Mouse (Mus musculus) forebrain, embryonic 13.5 days (tissue): ENCODE data around the gene Rreb1. TPM values are rescaled to one million over a fixed set of nuclear protein-coding genes. Genes with fewer than 3 reads are reported as not detected.

Experiments used
- ATAC-seq: fragments of 200-750 bp; cut with Nextera tagmentation; 2 replicates; pipeline ENCODE4 v1.8.0; 2017
- H3K27ac ChIP-seq: fragments of 300-500 bp; sonication (generic); 2 replicates; pipeline ENCODE4 v1.5.1; 2015; ENCODE audit warnings: inconsistent platforms, mild to moderate bottlenecking, moderate library complexity
- H3K27me3 ChIP-seq: fragments of 300-500 bp; sonication (generic); 2 replicates; pipeline ENCODE4 v1.6.1; 2015; ENCODE audit warnings: mild to moderate bottlenecking, inconsistent platforms
- H3K36me3 ChIP-seq: fragments of 300-500 bp; sonication (generic); 2 replicates; pipeline ENCODE4 v1.6.1; 2015; ENCODE audit warnings: mild to moderate bottlenecking, inconsistent platforms; ENCODE audit not compliant: poor library complexity, severe bottlenecking
- H3K4me1 ChIP-seq: fragments of 300-500 bp; sonication (generic); 2 replicates; pipeline ENCODE4 v1.6.1; 2015; ENCODE audit warnings: inconsistent platforms
- H3K4me2 ChIP-seq: fragments of 300-500 bp; sonication (generic); 2 replicates; pipeline ENCODE4 v1.6.1; 2015; ENCODE audit warnings: inconsistent platforms, mild to moderate bottlenecking, moderate library complexity
- H3K4me3 ChIP-seq: fragments of 300-500 bp; sonication (generic); 2 replicates; pipeline ENCODE4 v1.5.1; 2015; ENCODE audit warnings: mild to moderate bottlenecking, inconsistent platforms
- H3K9ac ChIP-seq: fragments of 300-500 bp; sonication (generic); 2 replicates; pipeline ENCODE4 v1.6.1; 2015; ENCODE audit warnings: mild to moderate bottlenecking, inconsistent platforms
- H3K9me3 ChIP-seq: fragments of 300-500 bp; sonication (generic); replicated peaks from 2 replicates; pipeline ENCODE4 v1.6.1; 2016; ENCODE audit warnings: inconsistent platforms
- WGBS: fragments of 180-500 bp; shearing (Covaris S2); methylation state at CpG from one replicate; pipeline ENCODE4 v1.1.7; 2015; 5-methylcytosine and 5-hydroxymethylcytosine counted together
- polyA plus RNA-seq: library from polyadenylated mRNA; unstranded; fragments of >200 nt; fragmentation: Nextera tagmentation; extraction: Ambion mirVana; gene quantifications from 2 replicates; pipeline ENCODE4 v1.2.1, GENCODE M21; 2015

Rreb1 gene
- polyA plus RNA-seq, 1 experiment from 2014 or later = 1.7 TPM

GRCm38 (mm10) chr13:37847601-37848358 is 69.6 kb downstream of the Rreb1 start:
- Histone ChIP-seq H3K4me1 (no peaks in the 10 kb centered on the region), H3K27me3 (no peaks in the 10 kb centered on the region), H3K4me2 (no peak overlapping the region), H3K27ac (no peak overlapping the region), H3K4me3 (no peak overlapping the region), H3K9me3 (no peaks in the 10 kb centered on the region), H3K36me3 (no peaks in the 10 kb centered on the region), H3K9ac (no peak overlapping the region)
- no peak for ATAC-seq
- 62% methylated on average over 16 of the region's 17 CpGs for WGBS

GRCm38 (mm10) chr13:37848438-37848837 is 70.2 kb downstream of the Rreb1 start:
- no peaks in the 10 kb centered on the region for H3K9me3 ChIP-seq
- WGBS = 70% methylated on average over 5 of the region's 5 CpGs

GRCm38 (mm10) chr13:37851617-37852016 is 73.4 kb downstream of the Rreb1 start:
- H3K9ac ChIP-seq = no peak overlapping the region
- peaks cover 7% of the 10 kb centered on the region; the same call in 1 of the 2 replicates for H3K27me3 ChIP-seq
- H3K27ac ChIP-seq = no peak overlapping the region
- H3K4me2 ChIP-seq = no peak overlapping the region
- H3K4me3 ChIP-seq = no peak overlapping the region
- H3K4me1 ChIP-seq = peaks cover 11% of the 10 kb centered on the region
- no peaks in the 10 kb centered on the region for H3K9me3 ChIP-seq
- no peaks in the 10 kb centered on the region for H3K36me3 ChIP-seq
- no peak for ATAC-seq
- WGBS = 91% methylated on average over 5 of the region's 5 CpGs

More at GRCm38 (mm10) chr13:37848438-37848837, 70.2 kb downstream of the Rreb1 start:
- no peak overlapping the region for H3K27ac ChIP-seq
- H3K4me1 ChIP-seq = no peaks in the 10 kb centered on the region
- H3K9ac ChIP-seq = no peak overlapping the region
- H3K27me3 ChIP-seq = no peaks in the 10 kb centered on the region
- no peaks in the 10 kb centered on the region for H3K36me3 ChIP-seq
- no peak overlapping the region for H3K4me2 ChIP-seq
- no peak overlapping the region for H3K4me3 ChIP-seq
- no peak for ATAC-seq

DNA sequence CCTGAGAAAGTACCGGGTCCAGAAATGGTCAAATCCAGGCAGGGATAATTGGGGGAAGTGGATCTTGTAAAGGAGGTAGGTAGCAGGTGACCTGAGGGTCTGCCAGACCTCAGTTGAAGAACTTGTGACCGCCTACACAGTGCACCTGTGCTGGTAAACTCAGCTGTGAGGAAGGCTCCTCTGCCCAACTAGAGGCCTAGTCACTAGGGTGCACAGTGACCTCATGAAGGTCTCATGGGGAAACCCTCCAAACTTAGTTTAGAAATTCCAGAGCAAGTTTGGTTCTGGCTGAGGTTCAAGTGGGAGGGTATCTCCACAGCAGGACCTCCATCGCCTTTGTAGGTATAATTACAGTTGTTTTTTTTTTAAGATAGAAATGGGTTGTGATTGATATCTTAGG is 74.7 kb downstream of the Rreb1 start:
- H3K9ac ChIP-seq = no peak overlapping the region
- WGBS = 84% methylated on average over 3 of the region's 3 CpGs
- H3K4me2 ChIP-seq = no peak overlapping the region
- H3K9me3 ChIP-seq = no peaks in the 10 kb centered on the region
- ATAC-seq = no peak
- no peak overlapping the region for H3K27ac ChIP-seq
- H3K27me3 ChIP-seq = peaks cover 8% of the 10 kb centered on the region; the same call in 1 of the 2 replicates
- no peaks in the 10 kb centered on the region for H3K36me3 ChIP-seq
- peaks cover 15% of the 10 kb centered on the region for H3K4me1 ChIP-seq
- no peak overlapping the region for H3K4me3 ChIP-seq

DNA sequence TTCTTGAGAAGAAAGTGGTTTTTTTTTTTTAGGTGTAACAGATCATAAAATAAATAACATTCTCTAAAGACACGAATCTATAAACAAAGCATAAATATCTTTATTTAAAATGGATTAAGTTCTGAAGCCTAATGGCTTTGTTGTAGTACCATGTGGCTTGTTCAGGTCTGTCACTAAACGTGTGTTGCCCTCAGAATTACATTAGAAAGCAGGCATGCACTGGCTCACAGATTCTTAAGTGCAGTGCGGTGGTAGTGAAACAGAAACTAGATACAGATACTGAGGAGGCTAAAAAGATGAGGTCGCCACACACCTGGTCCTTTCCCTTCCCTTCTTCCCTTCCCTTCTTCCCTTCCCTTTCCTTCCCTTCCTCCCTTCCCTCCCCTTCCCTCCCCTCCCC is 75.2 kb downstream of the Rreb1 start:
- Histone ChIP-seq H3K4me3 (no peak overlapping the region), H3K27ac (no peak overlapping the region), H3K9ac (no peak overlapping the region), H3K27me3 (peaks cover 8% of the 10 kb centered on the region; the same call in 1 of the 2 replicates), H3K4me2 (no peak overlapping the region), H3K9me3 (no peaks in the 10 kb centered on the region), H3K36me3 (no peaks in the 10 kb centered on the region), H3K4me1 (peaks cover 21% of the 10 kb centered on the region)
- ATAC-seq = no peak
- 65% methylated on average over 4 of the region's 4 CpGs for WGBS

GRCm38 (mm10) chr13:37854031-37854431 is 75.8 kb downstream of the Rreb1 start:
- WGBS = 4% methylated on average over 14 of the region's 14 CpGs
- ATAC-seq = no peak
- Histone ChIP-seq H3K27me3 (peaks cover 11% of the 10 kb centered on the region; the same call in 1 of the 2 replicates), H3K27ac (no peak overlapping the region), H3K4me1 (peaks cover 25% of the 10 kb centered on the region), H3K36me3 (no peaks in the 10 kb centered on the region), H3K9ac (0 out of 2 replicates have a peak overlapping the region, but pooled peaks have one; percentile 16), H3K4me2 (peak overlapping the region; percentile 43), H3K9me3 (no peaks in the 10 kb centered on the region), H3K4me3 (no peak overlapping the region)

DNA sequence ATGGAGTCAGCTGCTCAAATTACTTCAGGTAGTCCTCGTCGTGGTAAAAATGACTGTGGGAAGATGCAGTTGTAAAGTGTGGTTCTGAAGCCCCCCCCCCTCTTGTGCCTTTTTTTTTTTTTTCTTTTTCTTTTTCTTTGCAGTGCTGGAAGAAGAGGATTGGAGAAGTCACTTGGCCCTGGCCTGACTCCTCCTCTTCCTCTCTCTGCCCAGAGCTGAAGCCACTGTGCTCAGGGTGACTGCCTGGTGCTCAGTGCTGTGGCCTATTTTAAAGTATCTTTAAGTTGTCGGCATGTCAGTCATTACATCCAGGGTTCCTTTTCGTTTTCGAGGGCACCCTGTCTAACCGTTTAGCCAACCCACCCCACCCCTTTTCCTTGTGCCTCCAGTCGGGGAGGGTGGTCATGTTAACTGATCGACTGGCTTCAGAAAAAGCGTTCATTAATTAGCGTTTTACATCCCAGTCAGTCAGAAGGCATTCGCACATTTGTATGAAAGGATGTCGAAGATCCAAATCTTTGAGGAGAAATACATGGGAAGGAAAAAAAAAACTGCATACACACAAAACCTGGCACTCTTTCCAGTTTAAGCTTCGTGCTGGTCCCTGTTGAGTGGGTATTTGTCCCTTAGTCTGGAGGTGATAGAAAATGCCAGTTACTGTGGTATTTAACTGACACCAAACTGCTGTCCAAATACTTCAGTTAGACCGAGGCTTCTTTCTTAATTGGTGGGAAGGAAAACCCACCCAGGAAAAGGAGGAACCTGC is 76.4 kb downstream of the Rreb1 start:
- H3K27ac ChIP-seq = no peak overlapping the region
- peak overlapping the region; percentile 43 for H3K4me2 ChIP-seq
- 0 out of 2 replicates have a peak overlapping the region, but pooled peaks have one; percentile 16 for H3K9ac ChIP-seq
- no peak for ATAC-seq
- H3K4me1 ChIP-seq = peaks cover 25% of the 10 kb centered on the region
- no peaks in the 10 kb centered on the region for H3K9me3 ChIP-seq
- H3K36me3 ChIP-seq = no peaks in the 10 kb centered on the region
- H3K4me3 ChIP-seq = no peak overlapping the region
- 9% methylated on average over 14 of the region's 14 CpGs for WGBS
- H3K27me3 ChIP-seq = peaks cover 14% of the 10 kb centered on the region; the same call in 1 of the 2 replicates

- Histone ChIP-seq H3K4me3 (no peak overlapping the region), H3K4me1 (peaks cover 25% of the 10 kb centered on the region), H3K4me2 (no peak overlapping the region), H3K27ac (no peak overlapping the region), H3K27me3 (peaks cover 14% of the 10 kb centered on the region; the same call in 1 of the 2 replicates), H3K9ac (no peak overlapping the region), H3K36me3 (no peaks in the 10 kb centered on the region), H3K9me3 (no peaks in the 10 kb centered on the region)
- no peak for ATAC-seq
- WGBS = 49% methylated on average over 3 of the region's 3 CpGs
Measured at GRCm38 (mm10) chr13:37855221-37855757, 77.1 kb downstream of the Rreb1 start.

DNA sequence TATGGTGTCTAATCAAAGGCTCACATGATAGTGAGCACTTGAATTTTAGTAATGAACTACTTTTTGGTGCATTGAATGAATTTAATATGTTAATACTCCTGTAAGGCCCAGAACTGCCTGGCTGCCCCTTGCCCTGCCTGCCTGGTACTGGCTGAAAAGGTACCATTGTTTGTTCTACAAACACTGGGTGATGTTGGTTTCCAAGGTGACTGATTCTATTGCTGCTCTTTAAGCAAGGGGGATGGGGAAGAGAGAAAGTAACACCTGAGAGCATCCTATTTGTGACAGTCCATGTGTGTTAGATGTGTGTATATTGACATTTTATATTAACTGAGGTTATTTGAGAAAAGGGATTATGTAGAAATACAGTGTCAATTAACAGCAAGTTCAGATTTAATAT is 77.6 kb downstream of the Rreb1 start:
- no peaks in the 10 kb centered on the region for H3K9me3 ChIP-seq
- H3K36me3 ChIP-seq = no peaks in the 10 kb centered on the region
- H3K27ac ChIP-seq = no peak overlapping the region
- peaks cover 25% of the 10 kb centered on the region for H3K4me1 ChIP-seq
- H3K27me3 ChIP-seq = peaks cover 14% of the 10 kb centered on the region; the same call in 1 of the 2 replicates
- no peak overlapping the region for H3K9ac ChIP-seq
- H3K4me2 ChIP-seq = no peak overlapping the region
- ATAC-seq = no peak
- no peak overlapping the region for H3K4me3 ChIP-seq

GRCm38 (mm10) chr13:37856537-37856936 is 78.3 kb downstream of the Rreb1 start:
- Histone ChIP-seq H3K27ac (no peak overlapping the region), H3K36me3 (no peaks in the 10 kb centered on the region), H3K9me3 (no peaks in the 10 kb centered on the region), H3K4me2 (no peak overlapping the region), H3K9ac (no peak overlapping the region), H3K4me1 (peaks cover 25% of the 10 kb centered on the region), H3K27me3 (peaks cover 14% of the 10 kb centered on the region; the same call in 1 of the 2 replicates), H3K4me3 (no peak overlapping the region)
- WGBS = 48% methylated on average over 2 of the region's 2 CpGs
- no peak for ATAC-seq

DNA sequence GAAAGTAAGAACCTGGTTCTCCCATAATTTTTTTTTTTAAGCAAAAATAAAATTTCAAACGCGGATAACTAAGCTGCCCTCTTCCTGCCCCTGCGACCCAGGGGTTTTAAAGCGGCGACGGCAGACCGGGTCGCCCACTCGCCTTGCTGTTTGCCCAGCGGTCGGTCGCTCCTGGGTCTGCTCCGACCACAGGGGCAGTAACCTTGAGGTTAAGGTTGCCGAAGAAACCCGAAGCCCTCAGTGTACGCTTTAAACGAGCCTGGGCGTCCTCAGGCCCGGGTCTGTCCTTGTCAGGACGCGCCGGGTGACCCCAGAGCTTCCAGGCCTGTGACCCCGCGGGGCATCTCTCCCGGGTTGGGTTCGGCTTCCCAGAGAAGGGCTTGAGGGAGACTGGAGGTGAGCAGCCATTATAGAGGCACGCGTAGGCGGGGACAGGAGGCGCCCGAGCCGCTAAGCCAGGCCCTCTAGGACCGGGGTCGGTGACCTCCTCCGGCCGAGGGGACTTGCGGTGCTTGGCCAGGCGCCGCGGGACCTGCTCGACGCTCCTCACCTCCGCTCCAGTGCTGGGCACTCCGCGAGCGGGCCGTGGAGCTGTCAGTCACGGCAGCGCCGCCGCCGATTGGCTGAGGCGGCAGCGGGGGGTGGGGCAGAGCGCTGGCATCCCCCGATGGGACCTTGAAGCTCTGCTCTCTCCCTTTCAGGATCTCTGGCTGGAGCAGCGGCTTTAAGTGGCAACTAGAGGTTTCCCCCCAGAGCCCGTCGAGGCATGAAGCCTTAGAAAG is 79.3 kb downstream of the Rreb1 start:
- Histone ChIP-seq H3K4me1 (peaks cover 33% of the 10 kb centered on the region), H3K36me3 (no peaks in the 10 kb centered on the region), H3K4me3 (peak overlapping the region; percentile 64), H3K9me3 (no peaks in the 10 kb centered on the region), H3K4me2 (peak overlapping the region; percentile 93), H3K27ac (no peak overlapping the region), H3K27me3 (peaks cover 14% of the 10 kb centered on the region; the same call in 1 of the 2 replicates), H3K9ac (peak overlapping the region; percentile 74)
- WGBS = under 1% methylated on average over 59 of the region's 59 CpGs
- ATAC-seq = peak; percentile 98
